9 mouse cellular contexts compared by ENCODE assay signal in genomic region chr2:29216286-29217012, GRCm38 (mm10). TPM values are rescaled to one million over a fixed set of nuclear protein-coding genes. Genes with fewer than 3 reads are reported as not detected.
DNase-seq lines count a peak whose midpoint lies in the region; ATAC-seq and TF ChIP-seq lines count a peak whose summit lies in the region.
"Had no signal": no experiment of that assay in that cellular context is flagged by ENCODE, and none has a peak within 500 bp of the region (broad histone marks: within the 10 kb centered on the region; RNA-seq: fewer than 3 reads in every experiment).

No protein-coding gene starts in this region.

- no peak; the same call in 1 of the 2 replicates for ATAC-seq in midbrain, embryonic 11.5 days (ENCODE audit: low FRiP score)
- ATAC-seq in lung, postnatal 0 days: no peak

- TF ChIP-seq CTCF in lung, postnatal 0 days (IDR thresholded peaks at IDR 0.05): peak; percentile 59

- H3K9ac ChIP-seq in midbrain, embryonic 11.5 days (ENCODE audit: low read length): no peak overlapping the region
- no peak overlapping the region for H3K9ac ChIP-seq in lung, postnatal 0 days (replicated peaks; ENCODE audit: low read depth)
- H3K9ac ChIP-seq: limb, embryonic 15.5 days had no signal

- H3K36me3 ChIP-seq in midbrain, embryonic 10.5 days: no peaks in the 10 kb centered on the region
- no peaks in the 10 kb centered on the region for H3K36me3 ChIP-seq in midbrain, embryonic 11.5 days (ENCODE audit: control insufficient read depth, insufficient read depth, low read length)
- H3K36me3 ChIP-seq in lung, postnatal 0 days (ENCODE audit: insufficient read depth, low read length): no peaks in the 10 kb centered on the region
- H3K36me3 ChIP-seq: limb, embryonic 15.5 days had no signal

- no peaks in the 10 kb centered on the region for H3K27me3 ChIP-seq in midbrain, embryonic 10.5 days (ENCODE audit: low read depth, poor library complexity, severe bottlenecking)
- no peaks in the 10 kb centered on the region for H3K27me3 ChIP-seq in midbrain, embryonic 11.5 days (ENCODE audit: control insufficient read depth, insufficient read depth, low read length)
- H3K27me3 ChIP-seq in lung, postnatal 0 days (replicated peaks; ENCODE audit: insufficient read depth, low read length): no peaks in the 10 kb centered on the region
- H3K27me3 ChIP-seq: limb, embryonic 15.5 days had no signal

- no peak overlapping the region for H3K27ac ChIP-seq in midbrain, embryonic 10.5 days (replicated peaks)
- H3K27ac ChIP-seq in midbrain, embryonic 11.5 days (ENCODE audit: low read depth, low read length): no peak overlapping the region
- no peak overlapping the region for H3K27ac ChIP-seq in lung, postnatal 0 days (ENCODE audit: low read length)
- H3K27ac ChIP-seq: limb, embryonic 15.5 days had no signal

- H3K4me2 ChIP-seq in midbrain, embryonic 11.5 days: no peak overlapping the region
- no peak overlapping the region for H3K4me2 ChIP-seq in lung, postnatal 0 days (replicated peaks; ENCODE audit: low read depth, low read length)
- H3K4me2 ChIP-seq: limb, embryonic 15.5 days had no signal

- H3K4me1 ChIP-seq in midbrain, embryonic 10.5 days: peaks cover 5% of the 10 kb centered on the region
- H3K4me1 ChIP-seq in midbrain, embryonic 11.5 days (ENCODE audit: control insufficient read depth, insufficient read depth, low read length): no peaks in the 10 kb centered on the region
- no peaks in the 10 kb centered on the region for H3K4me1 ChIP-seq in lung, postnatal 0 days (ENCODE audit: insufficient read depth, low read depth, low read length)
- H3K4me1 ChIP-seq: limb, embryonic 15.5 days had no signal

- TF ChIP-seq EP300 in lung, postnatal 0 days (IDR thresholded peaks at IDR 0.05): no peak

- intact Hi-C loops in gastrocnemius, postnatal 36 days (cut with DNase I): loop anchor here (5.0 kb wide), 1 partner anchor 201 kb away; no protein-coding TSS in a partner anchor

- H3K4me3 ChIP-seq in midbrain, embryonic 10.5 days: no peak overlapping the region
- H3K4me3 ChIP-seq in midbrain, embryonic 11.5 days (ENCODE audit: low read depth, low read length): no peak overlapping the region
- no peak overlapping the region for H3K4me3 ChIP-seq in lung, postnatal 0 days (ENCODE audit: low read depth, low read length)
- H3K4me3 ChIP-seq: limb, embryonic 15.5 days had no signal

- no peaks in the 10 kb centered on the region for H3K9me3 ChIP-seq in midbrain, embryonic 10.5 days (replicated peaks)
- no peaks in the 10 kb centered on the region for H3K9me3 ChIP-seq in midbrain, embryonic 11.5 days (ENCODE audit: control insufficient read depth, low read length)
- no peaks in the 10 kb centered on the region for H3K9me3 ChIP-seq in lung, postnatal 0 days (ENCODE audit: low read length)
- H3K9me3 ChIP-seq: limb, embryonic 15.5 days had no signal

- 63% methylated on average over 8 of the region's 8 CpGs for WGBS in midbrain, embryonic 10.5 days
- 54% methylated on average over 8 of the region's 8 CpGs for WGBS in midbrain, embryonic 11.5 days
- 47% methylated on average over 8 of the region's 8 CpGs for WGBS in lung, postnatal 0 days

- peak; percentile 50 to 75 for DNase-seq in adrenal gland, adult (ENCODE audit: inconsistent age in 2 of 2, low spot score in 1 of 2)
- DNase-seq in adrenal gland, adult 8-10 months: no peak
- DNase-seq in midbrain, embryonic 10.5 days (ENCODE audit: low spot score): peak; percentile 41
- no peak for DNase-seq in midbrain, embryonic 11.5 days (ENCODE audit: low spot score, missing footprints)
- DNase-seq in cerebellum, adult 18-20 months: peak; percentile 82 to 84
- peak; percentile 66 to 76 for DNase-seq in gastrocnemius, postnatal 36 days
- DNase-seq in lung, postnatal 0 days (ENCODE audit: low spot score): no peak
- no peak for DNase-seq in urinary bladder, adult 2 months (ENCODE audit: low spot score)

RNA-seq across cellular contexts. Expression of gene Ntng2, which starts 36.4 kb away (rescaled TPM):
- 10 to 100 TPM; 52.7 to 72.6 (median 62.9) TPM for total RNA-seq in adrenal gland, adult 8-10 months (2022)
- polyA plus RNA-seq in midbrain, embryonic 10.5 days (2016; fragmentation: Nextera tagmentation; extraction: Ambion mirVana): 1.6 and 2.8 TPM in 2 replicates
- polyA plus RNA-seq in midbrain, embryonic 11.5 days (2014; fragmentation: Nextera tagmentation; extraction: Ambion mirVana): 3.1 and 4.6 TPM in 2 replicates
- 10 to 100 TPM; 36.0 to 37.7 TPM for total RNA-seq in gastrocnemius, postnatal 36 days (2021)
- polyA plus RNA-seq in lung, postnatal 0 days (2015; fragmentation: Nextera tagmentation; extraction: Ambion mirVana): 1.2 and 1.4 TPM in 2 replicates
- polyA plus RNA-seq in urinary bladder, adult 2 months (2012; rRNA removed): 14.2 and 24.1 TPM in 2 replicates

Comparison
In these comparisons a context has a peak if more than half of its experiments do, and no peak if none do; other contexts are left out.
1. DNase-seq: peak in adrenal gland, adult (2 of 2), midbrain, embryonic 10.5 days (single experiment), cerebellum, adult 18-20 months (2 of 2) and gastrocnemius, postnatal 36 days (2 of 2); none in adrenal gland, adult 8-10 months (single experiment), midbrain, embryonic 11.5 days (single experiment), lung, postnatal 0 days (single experiment) and urinary bladder, adult 2 months (single experiment).